Mouse (Mus musculus) bone marrow, adult 2 months (tissue): ENCODE measurements around the gene Col4a2.

Experiments
- CTCF ChIP-seq: fragments of 200-500 bp; IDR thresholded peaks from 2 replicates; pipeline ENCODE4 v1.5.1; 2011; ENCODE audit warnings: low read length, control low read depth; ENCODE audit not compliant: control insufficient read depth, insufficient read depth
- POLR2A ChIP-seq: fragments of 200-500 bp; IDR thresholded peaks from 2 replicates; pipeline ENCODE4 v1.6.1; 2011; ENCODE audit warnings: low read depth, mild to moderate bottlenecking, control low read depth, low read length, borderline replicate concordance; ENCODE audit not compliant: control insufficient read depth

DNA sequence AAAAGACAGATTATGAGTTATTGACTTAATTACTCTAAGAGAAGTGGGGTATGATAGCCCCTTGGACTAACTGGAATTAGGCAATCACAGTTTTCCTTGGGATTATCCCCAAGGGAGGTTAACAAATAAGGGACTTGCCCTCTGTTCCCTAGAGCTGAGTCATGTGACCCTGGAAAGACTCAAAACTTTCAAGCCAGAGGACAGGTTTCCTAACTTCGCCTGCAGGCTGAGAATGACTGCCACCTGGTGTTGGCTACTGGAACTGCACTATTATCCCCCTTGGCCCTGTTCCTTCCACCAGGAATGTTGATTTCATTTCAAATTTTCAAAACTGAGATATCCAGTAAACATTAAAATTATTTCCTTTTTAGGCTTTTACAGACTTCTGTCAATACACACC lies 80.1 kb downstream of the Col4a2 start:
- TF ChIP-seq POLR2A (no peak), CTCF (peak; percentile 86)
